Mouse (Mus musculus): Measurements from ENCODE around the gene Casz1. TPM values are rescaled to one million over a fixed set of nuclear protein-coding genes. Genes with fewer than 3 reads are reported as not detected.

Casz1 gene
- total RNA-seq, 2 experiments from 2014 or later = 1.1 to 1.3 TPM

DNA sequence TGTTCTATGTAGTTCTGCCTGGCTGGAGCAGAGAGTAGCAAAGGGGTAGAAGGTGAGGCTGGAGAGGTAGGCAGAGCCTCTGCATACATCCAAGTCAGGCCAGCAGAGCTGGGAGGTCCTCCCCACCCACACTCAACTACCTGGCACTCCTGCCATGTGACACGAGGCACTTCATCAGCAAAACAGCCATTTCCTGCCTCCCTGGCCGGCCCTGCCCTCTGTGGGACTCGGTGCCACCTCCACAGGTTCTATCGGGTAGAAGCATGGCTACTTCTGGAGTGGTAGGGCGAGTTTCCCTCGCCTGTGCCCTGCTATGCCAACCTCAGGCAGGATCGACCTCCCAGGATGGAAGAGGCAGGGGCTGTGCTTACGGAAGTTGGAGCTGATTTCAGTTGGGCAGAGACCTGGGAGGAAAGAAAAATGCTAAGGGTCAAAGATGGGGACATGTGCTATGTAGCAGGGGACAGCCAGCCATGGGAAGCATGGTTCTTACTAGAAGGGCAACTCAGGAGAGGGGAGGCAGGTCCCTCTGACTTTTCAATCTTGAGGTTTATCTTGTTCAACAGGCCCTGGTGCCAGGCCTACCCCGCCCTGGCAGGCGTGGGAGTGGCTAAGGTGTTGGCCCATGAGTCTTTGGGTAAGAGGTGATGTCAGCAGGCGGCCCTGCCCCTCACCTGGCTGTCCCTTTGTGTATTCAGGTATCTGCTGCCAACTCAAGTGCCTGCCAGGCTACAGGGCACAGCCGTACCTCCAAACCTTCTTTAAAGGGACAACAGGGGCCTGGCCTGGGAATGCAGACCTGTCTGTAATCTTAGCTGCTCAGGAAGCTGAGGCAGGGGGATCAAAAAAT, 6.5 kb upstream of the Casz1 start:
- DNase-seq (ENCODE audit: low spot score in 2 of 2) = no peak

DNA sequence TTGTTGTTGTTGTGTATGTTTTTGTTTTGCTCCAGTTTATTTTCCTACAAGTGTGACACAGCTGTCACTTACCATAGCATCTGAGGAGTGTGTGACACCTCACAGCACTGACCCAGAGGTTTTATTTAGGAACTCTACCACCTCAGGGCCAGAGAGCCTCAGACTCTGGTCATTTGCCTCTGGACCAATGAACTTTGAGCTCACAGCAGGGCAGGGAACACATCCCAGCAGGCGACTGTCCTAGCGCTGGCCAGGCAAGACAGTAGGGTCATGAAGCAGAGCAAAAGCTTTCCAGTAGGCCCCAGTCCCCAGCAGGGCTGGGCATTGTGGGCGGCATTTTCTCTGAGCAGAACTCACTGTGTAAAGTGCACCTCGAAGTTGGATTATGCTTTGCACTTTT, 1.2 kb upstream of the Casz1 start:
- DNase-seq (ENCODE audit: low spot score in 2 of 2) = no peak

DNA sequence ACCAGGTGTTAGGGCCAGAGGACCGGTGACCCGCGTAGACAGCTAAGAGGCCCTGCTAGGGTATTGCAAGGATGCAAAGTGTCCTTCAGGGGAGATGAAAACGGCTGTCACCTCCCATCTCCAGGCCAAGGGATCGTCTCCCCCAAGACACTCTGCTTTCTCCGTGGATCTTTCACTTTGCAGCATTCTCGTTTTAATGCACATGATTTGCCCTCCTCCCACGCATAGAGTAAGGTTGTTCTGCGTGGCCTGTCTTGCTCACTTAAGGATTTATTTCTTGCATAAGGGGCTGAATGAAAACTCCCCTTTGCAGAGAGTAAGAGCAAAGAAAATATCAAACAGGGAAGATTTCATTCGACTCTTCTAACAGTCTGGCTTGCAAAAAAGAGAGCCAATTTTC, 593 bp upstream of the Casz1 start:
- no peak for DNase-seq (ENCODE audit: low spot score in 2 of 2)

DNA sequence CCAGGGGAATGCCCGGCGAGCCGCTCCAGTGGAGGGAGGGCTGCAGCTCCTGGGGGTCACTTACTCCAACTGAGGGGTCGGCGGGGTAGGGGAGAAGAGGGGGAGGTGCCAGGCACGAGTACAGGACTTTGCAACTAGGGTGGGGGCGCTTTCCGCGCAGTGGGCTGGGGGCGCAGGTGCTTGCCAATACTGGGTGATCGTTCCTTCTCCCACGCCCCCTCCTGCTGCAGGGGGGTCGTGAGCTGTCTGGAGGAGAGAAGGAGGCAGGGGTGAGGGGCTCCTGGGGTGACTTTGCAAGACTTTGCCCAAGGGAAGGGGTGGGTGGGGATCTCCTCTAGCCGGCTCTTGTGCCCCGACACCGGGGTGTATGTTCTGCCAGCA, 541 bp downstream of the Casz1 start:
- DNase-seq (ENCODE audit: low spot score in 2 of 2) = no peak

DNA sequence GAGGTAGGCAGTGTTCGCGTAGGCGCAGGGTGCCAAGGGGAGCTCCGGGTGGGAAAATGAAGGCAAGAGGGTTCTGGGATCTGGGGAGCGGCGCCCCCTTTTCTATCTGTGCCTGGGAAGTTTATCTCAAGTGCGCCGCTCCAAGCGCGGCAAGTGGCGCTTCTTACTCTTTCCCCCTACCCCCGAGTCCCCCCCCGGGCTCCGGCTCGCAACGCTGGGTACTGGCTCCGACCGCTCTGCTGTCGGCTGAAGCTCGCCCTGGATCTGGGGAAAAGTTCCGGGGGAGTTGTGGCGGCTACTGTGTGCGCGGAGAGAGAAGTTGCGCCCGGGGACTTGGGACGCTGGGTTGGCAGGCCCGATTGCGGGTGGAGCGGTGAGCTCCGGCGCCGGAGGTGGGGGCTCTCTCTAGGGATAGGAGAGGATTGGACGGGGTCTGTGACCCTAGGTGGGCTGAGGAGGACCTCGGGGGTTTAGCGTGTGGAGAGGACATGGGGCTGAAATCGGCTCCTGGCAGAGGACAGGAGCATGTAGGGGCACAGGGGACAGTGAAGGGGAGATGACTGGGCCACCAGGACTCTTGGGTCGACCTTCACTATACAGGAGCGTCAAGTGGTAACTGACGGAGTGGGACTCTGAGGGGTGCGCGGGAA, 1.1 kb downstream of the Casz1 start:
- DNase-seq (ENCODE audit: low spot score in 2 of 2) = no peak

DNA sequence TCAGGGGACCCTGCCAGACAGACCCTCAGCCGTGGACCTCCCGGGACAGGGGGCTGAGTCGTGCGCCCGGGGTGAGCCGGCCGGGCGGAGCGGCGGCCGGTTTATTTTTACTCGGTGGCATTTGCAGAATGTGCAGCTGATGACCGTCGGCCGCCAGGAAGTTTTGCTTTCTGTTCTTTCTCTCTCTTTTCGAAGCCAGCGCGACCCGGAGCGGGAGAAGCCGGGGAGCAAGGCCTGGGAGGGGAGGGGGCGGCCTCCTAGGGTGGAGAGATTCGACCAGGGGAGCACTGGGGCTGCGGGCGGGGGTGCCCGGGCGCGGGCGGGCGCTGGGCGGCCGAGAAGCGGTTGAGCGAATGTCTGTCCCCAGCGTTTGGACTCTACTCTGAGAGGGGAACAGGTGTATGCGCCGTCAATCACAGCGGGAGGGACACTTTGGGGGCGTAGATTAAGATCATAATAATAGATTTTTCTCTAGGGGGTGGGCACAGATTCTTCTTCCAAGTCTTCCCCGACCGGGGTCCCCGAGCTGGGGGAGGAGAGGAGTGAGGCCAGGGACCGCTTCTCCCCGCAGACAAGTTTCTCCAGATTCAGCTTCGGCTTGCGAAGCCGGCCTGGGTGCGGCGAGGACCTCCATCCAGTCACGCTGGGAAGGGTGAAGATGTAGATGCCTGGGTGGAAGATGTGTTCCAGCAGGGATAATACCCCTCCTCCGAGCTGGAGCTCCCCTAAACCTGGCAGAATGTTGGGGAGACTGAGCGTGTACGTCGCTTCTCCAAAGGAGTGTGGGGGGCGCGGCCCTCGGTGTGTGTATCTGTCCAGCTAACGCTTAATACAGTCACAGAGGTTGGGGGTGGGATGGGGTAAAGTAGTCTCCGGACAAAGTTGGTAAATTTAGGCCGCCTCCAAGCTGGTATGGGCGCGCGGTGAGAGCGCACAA, 1.9 kb downstream of the Casz1 start:
- DNase-seq (ENCODE audit: low spot score in 2 of 2) = no peak

DNA sequence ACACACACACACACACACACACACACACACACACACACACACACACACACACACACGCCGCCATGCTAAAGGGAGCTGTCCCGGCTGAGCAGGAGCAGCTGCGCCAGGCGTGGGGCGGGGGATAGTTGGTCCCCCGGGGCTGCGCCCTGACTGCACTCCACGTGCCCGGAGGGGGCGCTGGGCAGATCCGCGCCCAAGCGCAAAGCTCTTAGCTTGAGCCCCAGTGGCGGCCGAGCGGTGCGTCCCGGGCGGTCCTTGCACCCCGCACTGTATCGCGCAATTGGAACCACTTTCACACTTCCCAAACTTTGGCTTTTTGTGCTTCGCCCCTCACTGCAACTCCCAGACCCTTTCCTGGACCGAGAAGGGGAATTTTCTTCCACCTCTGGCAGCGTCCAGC, 2.6 kb downstream of the Casz1 start:
- DNase-seq (ENCODE audit: low spot score in 2 of 2) = peak in 1 of 2 experiments; percentile 22

DNA sequence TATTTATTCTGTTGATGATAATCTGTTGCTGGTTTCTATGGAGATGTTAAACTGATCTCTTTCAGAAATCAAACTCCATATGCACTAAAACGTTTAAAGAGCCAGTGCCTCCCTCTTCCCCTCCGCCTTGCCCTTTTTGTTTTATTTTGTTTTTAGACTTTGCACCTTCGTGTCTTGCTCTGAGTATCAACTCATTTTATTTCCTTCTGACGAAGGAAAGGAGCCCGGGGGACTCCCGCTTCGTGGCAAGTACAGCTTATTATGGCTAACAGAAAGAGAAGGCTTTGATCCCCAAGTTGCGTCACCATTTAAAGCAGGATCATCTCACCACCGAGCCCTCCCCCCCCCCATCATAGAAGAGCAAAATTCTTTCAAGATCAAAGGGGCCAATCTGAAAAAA, 3.2 kb downstream of the Casz1 start:
- DNase-seq (ENCODE audit: low spot score in 2 of 2) = no peak

DNA sequence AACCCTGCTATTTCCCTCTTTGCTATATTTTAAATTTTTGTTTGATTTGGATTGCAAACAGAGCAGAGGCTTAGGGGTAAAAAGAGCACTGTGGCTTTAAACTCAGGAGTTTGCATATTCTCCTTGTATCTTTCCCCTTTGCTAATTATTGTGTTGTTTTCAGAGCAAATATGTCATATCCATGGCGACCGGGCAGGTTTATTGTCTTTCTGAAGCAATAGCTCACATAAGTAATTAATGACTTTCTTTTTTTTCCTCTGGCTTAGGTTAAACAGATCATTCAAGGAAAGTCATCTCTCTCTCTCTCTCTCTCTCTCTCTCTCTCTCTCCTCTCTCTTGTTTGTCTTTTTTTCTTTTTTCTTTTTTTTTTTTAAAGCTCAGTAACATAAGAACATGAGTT, 4.6 kb downstream of the Casz1 start:
- DNase-seq (ENCODE audit: low spot score in 2 of 2) = no peak

DNA sequence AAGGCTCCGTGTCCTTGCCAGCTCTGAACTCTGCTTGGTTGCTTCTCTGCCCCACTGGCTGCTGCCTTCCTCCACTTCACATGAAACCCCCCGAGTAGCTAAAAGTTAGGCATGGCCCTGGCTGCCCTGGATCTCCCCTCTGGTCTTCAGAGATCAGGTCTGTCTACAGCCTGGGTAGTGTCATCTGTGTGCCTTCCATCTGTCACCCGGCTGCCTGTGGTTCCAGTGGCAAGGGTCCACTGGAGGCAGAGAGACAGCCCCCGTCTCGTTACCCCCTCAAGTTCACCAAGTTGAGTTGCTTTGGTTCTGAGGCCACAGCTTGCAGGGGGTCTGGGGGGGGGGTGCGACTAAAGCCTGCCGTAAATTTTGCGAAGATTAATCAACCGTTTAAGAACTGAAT, 6.5 kb downstream of the Casz1 start:
- no peak for DNase-seq (ENCODE audit: low spot score in 2 of 2)

DNA sequence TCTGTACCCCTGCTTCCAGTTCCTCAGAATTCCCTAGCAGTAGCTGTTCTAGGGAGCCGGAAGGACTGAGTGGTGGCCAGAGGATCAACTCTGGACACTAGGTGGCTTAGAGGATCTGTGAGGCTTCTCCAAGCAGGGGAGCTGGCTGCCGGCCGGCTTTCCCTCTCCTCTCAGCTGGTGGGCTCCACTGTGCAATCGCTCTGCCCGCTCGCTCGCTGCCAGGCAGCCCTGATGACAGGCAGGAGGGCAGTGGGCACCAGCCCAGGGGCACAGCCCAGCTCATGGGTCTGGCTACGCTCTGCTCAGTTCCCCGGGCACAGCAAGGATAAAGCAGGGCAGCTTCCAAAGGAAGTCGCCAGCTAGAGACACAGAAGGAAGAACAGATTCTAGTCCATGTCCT, 7.7 kb downstream of the Casz1 start:
- DNase-seq (ENCODE audit: low spot score in 2 of 2) = peak; percentile 64 to 75

DNA sequence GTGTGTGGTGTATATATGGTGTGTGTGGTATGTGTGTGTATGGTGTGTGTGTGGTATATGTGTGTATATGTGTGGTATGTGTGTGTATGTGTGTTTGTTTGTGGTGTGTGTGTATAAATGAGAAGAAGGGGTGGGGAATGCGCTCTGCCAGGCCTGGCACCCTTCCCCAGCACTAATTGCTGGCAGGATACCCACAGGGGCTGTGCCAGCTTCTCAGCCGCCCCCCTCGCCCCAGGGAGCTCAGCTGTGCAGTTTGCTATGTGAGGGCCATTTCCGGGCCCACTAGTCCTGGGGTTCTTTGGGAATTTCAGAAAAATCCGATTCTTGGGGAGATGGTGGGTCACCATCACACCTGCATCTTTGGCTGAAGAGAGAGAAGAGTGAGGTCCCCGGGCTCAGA, 9.0 kb downstream of the Casz1 start:
- peak; percentile 71 to 76 for DNase-seq (ENCODE audit: low spot score in 2 of 2)

DNA sequence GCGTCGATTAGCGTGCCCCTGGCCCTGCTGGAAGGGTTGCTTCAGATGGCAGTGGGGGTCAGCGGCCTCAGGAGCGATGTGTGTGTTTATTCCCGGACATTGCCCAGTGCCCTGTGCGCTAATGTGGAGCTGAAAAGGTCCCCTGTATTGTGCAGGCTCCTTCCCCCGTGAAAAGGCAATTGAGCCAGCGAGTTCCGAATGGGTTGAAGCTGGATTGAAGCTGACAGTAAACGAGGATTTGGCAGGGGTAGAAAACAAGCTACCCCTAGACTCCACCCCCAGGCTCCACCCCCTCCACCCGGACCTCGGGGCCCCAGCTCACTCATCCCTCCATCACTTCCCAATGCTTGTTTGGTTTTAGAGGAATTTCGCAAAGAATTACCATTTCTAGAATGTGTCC, 12.3 kb downstream of the Casz1 start:
- no peak for DNase-seq (ENCODE audit: low spot score in 2 of 2)

DNA sequence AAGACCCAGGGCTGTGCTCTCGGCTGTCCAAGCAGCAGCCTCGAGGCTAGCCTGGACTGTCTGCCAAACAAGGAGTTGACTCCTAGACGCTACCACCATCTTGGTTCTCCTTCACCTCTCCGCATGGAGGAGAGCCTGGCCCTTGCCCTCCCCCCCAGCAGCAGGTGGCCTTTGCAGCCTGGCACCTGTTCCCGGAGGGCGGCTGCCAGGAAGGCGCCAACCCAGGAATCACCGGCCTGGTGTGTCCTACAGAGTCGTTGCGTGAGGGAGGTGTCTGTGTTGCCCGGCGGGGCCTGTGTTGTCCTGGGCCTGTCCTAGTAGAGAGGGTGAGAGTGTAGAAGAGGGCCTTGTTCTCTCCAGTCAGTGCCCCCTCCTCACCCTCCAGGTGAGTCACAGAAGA, 13.9 kb downstream of the Casz1 start:
- DNase-seq (ENCODE audit: low spot score in 2 of 2) = no peak

DNA sequence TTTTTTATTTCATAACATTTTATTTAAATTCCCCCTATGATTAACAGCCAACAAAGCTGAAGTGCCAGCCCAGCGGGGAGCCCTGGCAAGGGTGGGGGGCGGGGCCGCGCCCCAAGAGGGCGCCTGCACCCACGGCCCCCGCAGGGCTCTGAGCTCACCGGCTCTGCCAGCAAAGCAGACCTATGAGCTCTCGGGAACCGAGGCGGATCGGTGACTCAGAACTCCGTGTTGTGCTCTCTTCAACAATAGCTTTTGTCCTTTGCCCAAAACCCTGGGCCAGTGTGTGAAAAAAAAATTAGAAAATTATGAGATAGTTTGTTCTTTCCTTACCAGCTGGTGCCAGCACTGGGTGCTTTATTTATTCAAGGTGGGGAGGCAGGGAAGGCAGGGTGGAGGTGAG, 15.9 kb downstream of the Casz1 start:
- DNase-seq (ENCODE audit: low spot score in 2 of 2) = no peak

DNA sequence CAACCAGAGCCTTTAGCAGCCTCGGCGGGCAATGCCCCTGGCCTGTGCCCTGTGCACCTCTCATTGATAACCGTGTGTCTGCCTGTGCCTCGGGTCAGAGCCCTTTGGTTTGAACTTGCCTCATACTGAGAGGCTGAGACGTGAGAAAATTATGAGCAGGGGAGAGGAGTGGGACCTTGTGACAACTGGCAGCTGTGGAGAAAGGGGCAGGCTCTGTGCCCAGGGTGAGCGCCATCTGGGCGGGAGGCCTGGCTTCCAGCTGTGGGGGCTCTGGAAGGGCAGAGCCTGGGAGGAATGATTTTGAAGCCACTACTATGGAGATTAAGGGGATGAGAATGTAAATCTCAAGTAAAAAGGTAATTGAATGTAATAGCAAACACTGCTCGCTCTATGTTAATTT, 19.1 kb downstream of the Casz1 start:
- DNase-seq (ENCODE audit: low spot score in 2 of 2) = no peak

DNA sequence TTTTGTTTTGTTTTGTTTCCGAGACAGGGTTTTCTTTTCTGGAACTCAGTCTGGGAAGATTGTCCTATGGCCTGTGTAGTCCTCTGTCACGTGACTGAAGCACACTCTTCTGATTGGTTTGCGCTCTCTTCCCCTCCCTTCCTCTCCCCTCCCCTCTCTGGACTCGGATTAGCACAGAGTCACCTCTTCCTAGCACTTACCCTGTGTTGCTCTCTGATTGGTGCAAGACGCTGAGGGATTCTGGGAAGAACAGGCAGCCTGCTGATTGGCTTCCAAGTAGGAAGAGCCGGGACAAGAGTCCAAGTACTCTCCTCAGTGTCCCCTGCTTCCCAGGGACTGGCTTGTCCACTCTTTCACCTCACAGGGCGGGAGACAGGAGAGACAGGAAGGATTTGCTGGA, 26.1 kb downstream of the Casz1 start:
- no peak for DNase-seq (ENCODE audit: low spot score in 2 of 2)

DNA sequence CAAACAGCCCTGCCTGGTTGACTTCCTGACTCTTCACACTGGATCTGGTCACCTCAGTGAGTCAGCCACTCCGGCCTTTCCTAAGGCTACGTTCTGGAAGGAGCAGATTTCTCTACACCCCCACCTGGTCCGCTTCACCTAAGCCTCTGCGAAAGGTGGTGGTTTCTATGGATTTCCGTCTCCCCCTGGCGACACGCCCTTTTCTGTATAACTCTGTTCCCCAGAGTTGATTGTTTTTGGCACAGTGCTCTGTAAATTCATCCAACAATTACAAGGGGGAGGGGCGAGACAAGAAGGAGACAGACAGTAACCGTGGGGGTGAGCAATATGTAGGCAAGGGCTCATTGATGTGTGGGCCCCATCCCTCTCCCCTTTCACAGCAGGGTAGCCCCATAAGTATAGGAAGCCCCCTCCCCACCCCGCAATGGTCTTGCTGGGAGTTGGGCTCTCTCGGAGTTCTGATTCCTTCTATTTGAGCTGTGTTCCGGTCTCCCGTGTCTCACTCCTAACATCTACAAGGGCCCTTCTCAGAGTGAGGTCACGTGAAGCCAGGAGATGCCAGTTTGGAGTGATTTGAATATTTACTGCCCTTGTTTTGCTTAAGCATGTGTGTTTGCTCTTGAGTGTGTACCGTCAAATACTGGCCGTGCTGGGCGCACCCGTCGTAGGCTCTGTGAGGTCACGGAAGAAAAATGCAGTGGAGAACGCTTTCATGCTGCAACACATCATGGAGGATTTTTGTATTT, 29.2 kb downstream of the Casz1 start:
- no peak for DNase-seq (ENCODE audit: low spot score in 2 of 2)

DNA sequence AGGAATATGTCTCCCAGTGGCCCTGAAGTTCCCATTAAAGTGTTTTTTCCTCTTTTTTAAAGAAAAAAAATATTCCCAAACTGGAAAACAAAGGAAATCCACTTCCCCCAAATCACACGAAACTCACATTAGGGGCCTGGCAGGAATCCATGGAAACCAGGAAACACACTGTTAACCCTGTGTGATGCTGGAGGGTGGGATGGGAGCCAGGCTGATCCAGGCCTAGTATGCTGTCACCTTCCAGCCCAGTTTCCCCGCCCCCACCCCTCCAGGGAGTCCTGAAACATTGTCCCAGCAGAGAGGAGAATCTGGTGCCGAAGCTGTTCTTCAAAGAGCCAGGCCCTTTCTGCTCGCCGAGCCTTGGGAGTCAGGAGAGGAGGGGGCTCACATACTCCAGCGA, 32.2 kb downstream of the Casz1 start:
- DNase-seq (ENCODE audit: low spot score in 2 of 2) = no peak

DNA sequence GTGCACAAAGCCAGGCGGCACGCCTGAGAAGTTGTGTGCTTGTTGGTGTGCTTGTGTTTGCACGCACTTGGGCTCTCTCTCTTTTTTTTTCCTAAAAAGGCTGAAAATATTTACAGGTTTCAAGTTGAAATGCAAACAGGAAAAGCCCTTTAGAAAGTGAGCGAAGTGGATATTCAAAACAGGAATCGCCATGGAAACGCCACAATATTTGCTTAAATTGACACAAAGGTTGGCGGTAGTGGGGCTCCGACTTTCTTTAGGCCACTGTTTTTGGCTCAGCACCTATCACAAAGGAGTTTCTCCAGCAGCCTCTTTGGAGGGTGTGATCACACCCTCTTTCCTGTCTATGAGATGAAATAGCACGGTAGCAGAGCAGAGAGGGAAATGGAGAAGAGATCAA, 32.8 kb downstream of the Casz1 start:
- no peak for DNase-seq (ENCODE audit: low spot score in 2 of 2)

DNA sequence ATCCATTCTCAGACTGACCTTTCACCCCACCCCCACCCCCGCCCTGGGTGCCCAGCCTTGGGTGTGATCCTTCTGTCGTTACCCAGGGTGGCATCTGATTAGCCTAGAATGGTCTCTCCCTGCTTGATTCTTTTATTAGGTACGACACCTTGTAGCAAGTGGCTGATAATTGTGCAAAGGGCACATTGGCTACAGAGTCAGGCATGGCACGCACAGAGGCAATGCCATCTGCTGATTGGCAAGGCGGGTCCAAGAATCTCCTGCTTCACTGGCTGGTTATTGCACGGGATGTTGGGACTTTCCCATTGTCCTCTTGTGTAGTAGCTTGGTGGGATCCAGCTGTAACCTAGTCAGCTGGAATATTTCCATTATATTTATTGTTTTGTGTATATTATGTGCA, 33.4 kb downstream of the Casz1 start:
- DNase-seq (ENCODE audit: low spot score in 2 of 2) = no peak
